Comparison of ENCODE assay signal across 7 mouse cellular contexts in the genomic region with DNA sequence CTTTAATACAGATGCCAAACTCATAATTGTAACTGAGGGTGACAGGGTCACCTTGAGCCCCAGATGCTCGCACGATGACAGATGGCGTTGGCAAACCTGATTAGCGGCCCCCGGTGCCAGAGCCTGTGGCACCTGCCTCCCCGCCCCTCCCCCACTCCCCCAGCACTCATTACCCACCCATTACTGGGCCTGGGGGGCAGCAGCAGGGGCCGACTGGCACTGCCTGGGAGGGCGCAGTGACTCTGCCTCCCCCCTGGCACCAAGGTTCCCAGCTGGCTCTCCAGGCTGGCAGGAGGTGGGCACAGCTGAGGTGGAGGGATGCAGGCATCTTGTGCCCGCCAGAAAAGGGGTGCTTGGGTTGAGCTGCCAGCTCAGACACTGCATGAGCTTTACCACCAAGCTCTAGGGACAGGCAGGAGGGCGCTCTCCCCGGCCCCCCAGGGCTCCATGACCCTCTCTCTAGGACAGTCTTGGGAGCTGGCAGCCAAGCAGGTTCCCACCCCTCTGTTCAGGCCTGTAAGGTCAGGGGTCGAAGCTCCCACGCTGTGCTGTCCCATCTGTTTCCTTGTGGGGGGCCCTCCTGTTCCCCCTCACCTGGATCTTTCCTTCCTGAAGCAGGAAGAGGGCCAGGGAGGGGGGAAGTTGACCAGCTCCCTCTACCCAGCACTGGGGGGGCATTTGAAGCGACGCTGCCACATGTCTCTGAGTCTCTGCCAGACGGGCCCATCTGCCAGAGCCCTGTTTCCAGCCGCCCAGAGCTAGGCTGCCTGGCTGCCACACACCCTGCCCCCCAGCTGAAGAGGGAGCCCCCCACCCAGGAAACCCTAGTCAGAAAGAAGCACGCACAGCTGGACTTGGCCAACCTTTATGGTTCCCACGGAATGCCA. TPM values are rescaled to one million over a fixed set of nuclear protein-coding genes. Genes with fewer than 3 reads are reported as not detected.
A peak's percentile ranks its signal among the peaks of the same experiment; 100 is the strongest.
DNase-seq lines count a peak whose midpoint lies in the region; ATAC-seq lines count a peak whose summit lies in the region.

No protein-coding gene starts in this region.

- H3K9me3 ChIP-seq in forebrain, embryonic 11.5 days (ENCODE audit: control insufficient read depth, low read length): no peaks in the 10 kb centered on the region
- H3K9me3 ChIP-seq in midbrain, embryonic 12.5 days: no peaks in the 10 kb centered on the region

- peaks cover 12% of the 10 kb centered on the region for H3K27me3 ChIP-seq in forebrain, embryonic 11.5 days (ENCODE audit: control insufficient read depth, insufficient read depth, low read length)
- H3K27me3 ChIP-seq in midbrain, embryonic 12.5 days: peaks cover 58% of the 10 kb centered on the region

- no peak overlapping the region for H3K4me2 ChIP-seq in forebrain, embryonic 11.5 days (ENCODE audit: low read depth, low read length, severe bottlenecking)
- H3K4me2 ChIP-seq in midbrain, embryonic 12.5 days (replicated peaks): no peak overlapping the region

- intact Hi-C loops in left cerebral cortex, postnatal 4 days (cut with DNase I): loop anchor here (2.0 kb wide), 1 partner anchor 116 kb away; no protein-coding TSS in a partner anchor

- no peak overlapping the region for H3K4me3 ChIP-seq in forebrain, embryonic 11.5 days (ENCODE audit: low read depth, low read length)
- no peak overlapping the region for H3K4me3 ChIP-seq in midbrain, embryonic 12.5 days

- no peak; the same call in 1 of the 2 replicates for ATAC-seq in forebrain, embryonic 11.5 days (replicated peaks; ENCODE audit: low FRiP score)
- ATAC-seq in midbrain, embryonic 12.5 days (ENCODE audit: low FRiP score, low read depth): peak; percentile 8; the same call in 1 of the 2 replicates

- peaks cover 15% of the 10 kb centered on the region for H3K4me1 ChIP-seq in forebrain, embryonic 11.5 days (replicated peaks; ENCODE audit: control insufficient read depth, insufficient read depth, low read length)
- peaks cover 36% of the 10 kb centered on the region for H3K4me1 ChIP-seq in midbrain, embryonic 12.5 days

- no peaks in the 10 kb centered on the region for H3K36me3 ChIP-seq in forebrain, embryonic 11.5 days (ENCODE audit: control insufficient read depth, insufficient read depth, low read length)
- H3K36me3 ChIP-seq in midbrain, embryonic 12.5 days: no peaks in the 10 kb centered on the region

- H3K27ac ChIP-seq in forebrain, embryonic 11.5 days (ENCODE audit: low read depth, low read length): peak overlapping the region; percentile 37; the same call in 1 of the 2 replicates
- H3K27ac ChIP-seq in midbrain, embryonic 12.5 days (replicated peaks): peak overlapping the region; percentile 30; the same call in 1 of the 2 replicates

- 51% methylated on average over 19 of the region's 19 CpGs for WGBS in forebrain, embryonic 11.5 days
- 34% methylated on average over 19 of the region's 19 CpGs for WGBS in midbrain, embryonic 12.5 days

- DNase-seq in left cerebral cortex, postnatal 4 days: peak; percentile 92
- no peak for DNase-seq in left cerebral cortex, adult 18-20 months (ENCODE audit: low spot score in 2 of 2)
- DNase-seq in cerebellum, adult 18-20 months: peak; percentile 58 to 59
- DNase-seq in forebrain, embryonic 11.5 days (ENCODE audit: low spot score): peak; percentile 71
- DNase-seq in ovary, adult 18-20 months (ENCODE audit: low spot score): no peak
- DNase-seq in spleen, postnatal 36 days (ENCODE audit: low spot score in 2 of 2): no peak

- H3K9ac ChIP-seq in forebrain, embryonic 11.5 days (ENCODE audit: low read length): 0 out of 2 replicates have a peak overlapping the region, but pooled peaks have one; percentile 16
- peak overlapping the region; percentile 34 for H3K9ac ChIP-seq in midbrain, embryonic 12.5 days (replicated peaks)

RNA-seq across cellular contexts. Expression of a gene that starts 7.8 kb away (rescaled TPM):
- total RNA-seq in left cerebral cortex, postnatal 4 days (2021): 1 to 10 TPM; 4.9 to 5.5 TPM
- total RNA-seq in left cerebral cortex, adult 18-20 months (2021): 10 to 100 TPM; 10.2 to 10.8 TPM
- polyA plus RNA-seq in forebrain, embryonic 11.5 days (2014; fragmentation: Nextera tagmentation; extraction: Ambion mirVana): 5.5 and 6.4 TPM in 2 replicates
- 5.0 and 6.1 TPM in 2 replicates for polyA plus RNA-seq in midbrain, embryonic 12.5 days (2016; fragmentation: Nextera tagmentation; extraction: Ambion mirVana)

RNA-seq across cellular contexts. Expression of a gene that starts 14.7 kb away (rescaled TPM):
- total RNA-seq in left cerebral cortex, postnatal 4 days (2021): 100 to 1,000 TPM; 674 to 782 TPM
- total RNA-seq in left cerebral cortex, adult 18-20 months (2021): 100 to 1,000 TPM; 291 to 300 TPM
- 7.7 and 8.9 TPM in 2 replicates for polyA plus RNA-seq in forebrain, embryonic 11.5 days (2014; fragmentation: Nextera tagmentation; extraction: Ambion mirVana)
- 6.6 and 8.5 TPM in 2 replicates for polyA plus RNA-seq in midbrain, embryonic 12.5 days (2016; fragmentation: Nextera tagmentation; extraction: Ambion mirVana)

RNA-seq across cellular contexts. Expression of a gene that starts 16.5 kb away (rescaled TPM):
- total RNA-seq in left cerebral cortex, postnatal 4 days (2021): 10 to 100 TPM; 18.4 to 18.9 TPM
- 10 to 100 TPM; 26.6 to 28.5 TPM for total RNA-seq in left cerebral cortex, adult 18-20 months (2021)
- polyA plus RNA-seq in forebrain, embryonic 11.5 days (2014; fragmentation: Nextera tagmentation; extraction: Ambion mirVana): 41.0 and 44.3 TPM in 2 replicates
- polyA plus RNA-seq in midbrain, embryonic 12.5 days (2016; fragmentation: Nextera tagmentation; extraction: Ambion mirVana): 36.1 and 36.6 TPM in 2 replicates

RNA-seq across cellular contexts. Expression of a gene that starts 25.7 kb away (rescaled TPM):
- 10 to 100 TPM; 44.1 to 49.7 TPM for total RNA-seq in left cerebral cortex, postnatal 4 days (2021)
- total RNA-seq in left cerebral cortex, adult 18-20 months (2021): 10 to 100 TPM; 78.9 to 79.8 TPM
- 102 and 110 TPM in 2 replicates for polyA plus RNA-seq in forebrain, embryonic 11.5 days (2014; fragmentation: Nextera tagmentation; extraction: Ambion mirVana)
- 104 and 110 TPM in 2 replicates for polyA plus RNA-seq in midbrain, embryonic 12.5 days (2016; fragmentation: Nextera tagmentation; extraction: Ambion mirVana)

RNA-seq across cellular contexts. Expression of a gene that starts 31.9 kb away (rescaled TPM):
- total RNA-seq in left cerebral cortex, postnatal 4 days (2021): 100 to 1,000 TPM; 528 to 548 TPM
- 100 to 1,000 TPM; 456 to 475 TPM for total RNA-seq in left cerebral cortex, adult 18-20 months (2021)
- 722 and 731 TPM in 2 replicates for polyA plus RNA-seq in forebrain, embryonic 11.5 days (2014; fragmentation: Nextera tagmentation; extraction: Ambion mirVana)
- 640 and 681 TPM in 2 replicates for polyA plus RNA-seq in midbrain, embryonic 12.5 days (2016; fragmentation: Nextera tagmentation; extraction: Ambion mirVana)

Comparison
In these comparisons a context has a peak if more than half of its experiments do, and no peak if none do; other contexts are left out.
1. DNase-seq: peak in left cerebral cortex, postnatal 4 days (single experiment), cerebellum, adult 18-20 months (2 of 2) and forebrain, embryonic 11.5 days (single experiment); none in left cerebral cortex, adult 18-20 months (0 of 2), ovary, adult 18-20 months (single experiment) and spleen, postnatal 36 days (0 of 2).